Mouse (Mus musculus) heart, postnatal 0 days (tissue): ENCODE results near the gene Klf5.

Experiments used
- CTCF ChIP-seq: IDR thresholded peaks from 2 replicates; pipeline ENCODE4 v1.5.1; 2016; ENCODE audit warnings: antibody characterized with exemption, control low read depth, low read depth
- EP300 ChIP-seq: IDR thresholded peaks from 2 replicates; pipeline ENCODE4 v1.6.1; 2016; ENCODE audit warnings: antibody characterized with exemption, low read depth

DNA sequence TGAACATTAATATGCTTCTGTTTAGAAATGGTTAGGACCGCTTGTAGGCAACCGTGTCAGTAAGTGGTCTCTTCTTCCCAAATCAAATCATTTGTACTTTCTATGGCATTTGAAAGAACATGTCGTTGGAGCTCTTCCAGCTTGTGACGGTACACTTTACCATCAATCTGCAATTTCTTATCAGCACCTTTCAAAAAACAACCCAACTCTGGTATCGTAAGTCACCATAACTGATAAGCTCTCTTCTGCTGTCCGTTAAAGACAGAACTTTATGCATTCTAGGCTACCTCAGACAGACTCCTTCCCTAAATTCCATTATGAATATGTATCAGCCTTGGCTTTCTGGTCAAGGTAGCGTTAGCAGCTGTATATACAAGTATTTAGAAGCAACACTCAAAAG is 7.9 kb downstream of the Klf5 start:
- TF ChIP-seq CTCF (no peak), EP300 (no peak)
